In the genomic region with DNA sequence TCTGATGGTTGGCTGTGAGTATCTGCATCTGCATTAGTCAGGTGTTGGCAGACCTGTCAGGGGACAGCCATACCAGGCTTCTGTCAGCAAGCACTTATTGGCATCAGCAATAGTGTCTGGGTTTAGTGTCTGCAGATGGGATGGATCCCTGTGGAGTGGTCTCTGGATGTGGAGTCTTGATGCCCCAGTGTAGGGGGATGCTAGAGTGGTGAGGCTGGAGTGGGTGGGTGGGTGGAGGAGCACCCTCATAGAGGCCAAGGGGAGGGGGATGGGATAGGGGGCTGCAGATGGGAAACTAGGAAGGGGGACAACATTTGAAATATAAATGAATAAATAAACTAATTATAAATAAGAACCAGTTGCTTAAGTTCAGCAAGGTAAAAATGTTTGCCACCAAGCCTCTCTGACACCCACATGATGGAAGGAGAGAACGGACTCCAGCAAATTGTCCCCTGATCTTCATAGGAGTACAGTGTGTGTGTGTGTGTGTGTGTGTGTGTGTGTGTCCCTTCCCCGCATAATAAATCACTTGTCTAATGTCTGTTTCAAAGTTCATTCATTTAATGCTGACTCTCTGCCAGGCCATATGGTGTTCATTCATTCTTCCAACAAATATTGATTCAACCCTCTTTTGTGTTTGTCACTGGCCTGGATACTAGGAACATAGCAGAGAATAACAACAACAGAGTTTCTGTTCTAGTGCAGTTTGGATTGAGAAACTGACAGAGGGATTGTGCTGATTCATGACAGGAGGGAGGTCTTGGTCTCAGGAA, we compare ENCODE assay signal across 12 mouse cellular contexts. TPM values are rescaled to one million over a fixed set of nuclear protein-coding genes. Genes with fewer than 3 reads are reported as not detected.
DNase-seq lines count a peak whose midpoint lies in the region; ATAC-seq and TF ChIP-seq lines count a peak whose summit lies in the region.
"Had no signal": no experiment of that assay in that cellular context is flagged by ENCODE, and none has a peak within 500 bp of the region (broad histone marks: within the 10 kb centered on the region; RNA-seq: fewer than 3 reads in every experiment).

No protein-coding gene starts in this region.

- no peak overlapping the region for H3K27ac ChIP-seq in liver, postnatal 0 days (ENCODE audit: low read depth)
- H3K27ac ChIP-seq in liver, embryonic 11.5 days (ENCODE audit: low read depth, low read length) = no peak overlapping the region
- peak overlapping the region; percentile 7; the same call in 1 of the 2 replicates for H3K27ac ChIP-seq in hindbrain, postnatal 0 days
- no peak overlapping the region for H3K27ac ChIP-seq in stomach, embryonic 14.5 days (ENCODE audit: low read length)
- H3K27ac ChIP-seq: limb, embryonic 12.5 days had no signal

- H3K27me3 ChIP-seq in liver, postnatal 0 days (ENCODE audit: insufficient read depth, low read length) = no peaks in the 10 kb centered on the region
- no peaks in the 10 kb centered on the region for H3K27me3 ChIP-seq in liver, embryonic 11.5 days (replicated peaks; ENCODE audit: control insufficient read depth, insufficient read depth, low read length)
- no peaks in the 10 kb centered on the region for H3K27me3 ChIP-seq in hindbrain, postnatal 0 days (ENCODE audit: insufficient read depth, low read length)
- H3K27me3 ChIP-seq in stomach, embryonic 14.5 days (ENCODE audit: control insufficient read depth, insufficient read depth, low read length) = no peaks in the 10 kb centered on the region
- H3K27me3 ChIP-seq: limb, embryonic 12.5 days had no signal

- TF ChIP-seq CTCF in liver, postnatal 0 days (IDR thresholded peaks at IDR 0.05; ENCODE audit: low read depth) = no peak
- TF ChIP-seq CTCF in hindbrain, postnatal 0 days (IDR thresholded peaks at IDR 0.05; ENCODE audit: low read depth) = no peak

- H3K36me3 ChIP-seq in liver, postnatal 0 days (replicated peaks; ENCODE audit: insufficient read depth, low read length) = no peaks in the 10 kb centered on the region
- no peaks in the 10 kb centered on the region for H3K36me3 ChIP-seq in liver, embryonic 11.5 days (ENCODE audit: control insufficient read depth, insufficient read depth, low read length)
- no peaks in the 10 kb centered on the region for H3K36me3 ChIP-seq in hindbrain, postnatal 0 days (ENCODE audit: insufficient read depth, low read length)
- H3K36me3 ChIP-seq in stomach, embryonic 14.5 days (ENCODE audit: control insufficient read depth, insufficient read depth, low read length) = no peaks in the 10 kb centered on the region
- H3K36me3 ChIP-seq: limb, embryonic 12.5 days had no signal

- 77% methylated on average over 2 of the region's 2 CpGs for WGBS in liver, postnatal 0 days (ENCODE audit: insufficient replicate concordance)
- 87% methylated on average over 2 of the region's 2 CpGs for WGBS in liver, embryonic 11.5 days
- WGBS in hindbrain, postnatal 0 days = 51% methylated on average over 2 of the region's 2 CpGs
- WGBS in stomach, embryonic 14.5 days = 75% methylated on average over 2 of the region's 2 CpGs

- no peak overlapping the region for H3K4me2 ChIP-seq in liver, postnatal 0 days (ENCODE audit: low read depth, low read length)
- H3K4me2 ChIP-seq in liver, embryonic 11.5 days = no peak overlapping the region
- no peak overlapping the region for H3K4me2 ChIP-seq in hindbrain, postnatal 0 days (ENCODE audit: low read depth, low read length)
- no peak overlapping the region for H3K4me2 ChIP-seq in stomach, embryonic 14.5 days (replicated peaks; ENCODE audit: low read depth, low read length)
- H3K4me2 ChIP-seq: limb, embryonic 12.5 days; lung, embryonic 14.5 days had no signal

- peak; percentile 59; the same call in 1 of the 2 replicates for ATAC-seq in liver, postnatal 0 days
- ATAC-seq in liver, embryonic 11.5 days (replicated peaks; ENCODE audit: low FRiP score) = no peak
- peak; percentile 76 for ATAC-seq in hindbrain, postnatal 0 days
- ATAC-seq in stomach, embryonic 14.5 days (ENCODE audit: insufficient number of reproducible peaks, insufficient read depth, low FRiP score, low read depth) = 0 out of 2 replicates have a peak, but pooled peaks have one; percentile 46

- no peak overlapping the region for H3K9ac ChIP-seq in liver, postnatal 0 days (replicated peaks)
- H3K9ac ChIP-seq in liver, embryonic 11.5 days (ENCODE audit: low read depth, low read length) = no peak overlapping the region
- H3K9ac ChIP-seq in hindbrain, postnatal 0 days (replicated peaks; ENCODE audit: low read length) = no peak overlapping the region
- no peak overlapping the region for H3K9ac ChIP-seq in stomach, embryonic 14.5 days (replicated peaks; ENCODE audit: low read depth, low read length)
- H3K9ac ChIP-seq: limb, embryonic 12.5 days; lung, embryonic 14.5 days had no signal

- no peak overlapping the region for H3K4me3 ChIP-seq in liver, postnatal 0 days (ENCODE audit: low read depth, low read length)
- no peak overlapping the region for H3K4me3 ChIP-seq in liver, embryonic 11.5 days (ENCODE audit: low read depth, low read length)
- no peak overlapping the region for H3K4me3 ChIP-seq in hindbrain, postnatal 0 days (ENCODE audit: low read length)
- no peak overlapping the region for H3K4me3 ChIP-seq in stomach, embryonic 14.5 days (ENCODE audit: low read depth, low read length)
- H3K4me3 ChIP-seq: limb, embryonic 12.5 days had no signal

- no peaks in the 10 kb centered on the region for H3K9me3 ChIP-seq in liver, postnatal 0 days (ENCODE audit: low read length)
- H3K9me3 ChIP-seq in liver, embryonic 11.5 days (ENCODE audit: control insufficient read depth, low read length) = no peaks in the 10 kb centered on the region
- H3K9me3 ChIP-seq in hindbrain, postnatal 0 days (ENCODE audit: low read length) = no peaks in the 10 kb centered on the region
- no peaks in the 10 kb centered on the region for H3K9me3 ChIP-seq in stomach, embryonic 14.5 days (ENCODE audit: control insufficient read depth, low read depth, low read length)
- H3K9me3 ChIP-seq: limb, embryonic 12.5 days had no signal

- peak; percentile 14 to 16 for DNase-seq in cerebellum, adult 18-20 months
- DNase-seq in cerebellum, adult 9-11 months = no peak
- no peak for DNase-seq in liver, postnatal 0 days
- DNase-seq in liver, embryonic 11.5 days (ENCODE audit: low spot score) = no peak
- DNase-seq in hindbrain, postnatal 0 days (ENCODE audit: low spot score) = peak; percentile 40
- DNase-seq in adipocyte (ENCODE audit: low spot score) = no peak
- DNase-seq in lung, postnatal 25 days (ENCODE audit: low spot score) = no peak
- DNase-seq: embryo, embryonic 11 days; kidney, adult 9 months; lung, embryonic 14.5 days had no signal

- H3K4me1 ChIP-seq in liver, postnatal 0 days (ENCODE audit: insufficient read depth) = no peaks in the 10 kb centered on the region
- H3K4me1 ChIP-seq in liver, embryonic 11.5 days (replicated peaks; ENCODE audit: control insufficient read depth, insufficient read depth, low read length) = no peaks in the 10 kb centered on the region
- no peaks in the 10 kb centered on the region for H3K4me1 ChIP-seq in hindbrain, postnatal 0 days (ENCODE audit: insufficient read depth, low read length)
- no peaks in the 10 kb centered on the region for H3K4me1 ChIP-seq in stomach, embryonic 14.5 days (ENCODE audit: control insufficient read depth, insufficient read depth, low read length)
- H3K4me1 ChIP-seq: limb, embryonic 12.5 days had no signal

- TF ChIP-seq EP300 in liver, postnatal 0 days (IDR thresholded peaks at IDR 0.05; ENCODE audit: low read depth) = no peak

RNA-seq across cellular contexts. Expression of a gene that starts 30.0 kb away (rescaled TPM):
- 0.13 and 0.15 TPM in 2 replicates for polyA plus RNA-seq in liver, postnatal 0 days (2015; fragmentation: Nextera tagmentation; extraction: Ambion mirVana)
- 0.99 and 1.1 TPM in 2 replicates for polyA plus RNA-seq in liver, embryonic 11.5 days (2014; fragmentation: Nextera tagmentation; extraction: Ambion mirVana)
- 35.2 and 38.1 TPM in 2 replicates for total RNA-seq in hindbrain, postnatal 0 days (2014; rRNA removed)
- 25.2 and 25.5 TPM in 2 replicates for polyA plus RNA-seq in hindbrain, postnatal 0 days (2015; fragmentation: Nextera tagmentation; extraction: Ambion mirVana)
- polyA plus RNA-seq in stomach, embryonic 14.5 days (2014; fragmentation: Nextera tagmentation; extraction: Ambion mirVana) = 7.7 and 8.7 TPM in 2 replicates

Comparison
In these comparisons a context has a peak if more than half of its experiments do, and no peak if none do; other contexts are left out.
1. DNase-seq: peak in cerebellum, adult 18-20 months (2 of 2) and hindbrain, postnatal 0 days (single experiment); none in cerebellum, adult 9-11 months (single experiment), liver, postnatal 0 days (single experiment), liver, embryonic 11.5 days (single experiment), adipocyte (single experiment) and lung, postnatal 25 days (single experiment).